Mouse (Mus musculus) gastrocnemius, adult 8-10 months (tissue): ENCODE data around the gene Sema4f. TPM values are rescaled to one million over a fixed set of nuclear protein-coding genes. Genes with fewer than 3 reads are reported as not detected.
A peak's percentile ranks its signal among the peaks of the same experiment; 100 is the strongest.

Experiments used
- DNase-seq, 2 experiments: peaks; one replicate each; pipeline ENCODE4 v3.0.0; 2022; ENCODE audit warnings: low spot score in 2 of 2
- total RNA-seq, 4 experiments: library from RNA; stranded (reverse); gene quantifications; 2 replicates each; pipeline ENCODE4 v1.2.4; 2022

Gene Sema4f
- total RNA-seq, 4 experiments from 2014 or later, result 0.61 TPM; not detected in 3

DNA sequence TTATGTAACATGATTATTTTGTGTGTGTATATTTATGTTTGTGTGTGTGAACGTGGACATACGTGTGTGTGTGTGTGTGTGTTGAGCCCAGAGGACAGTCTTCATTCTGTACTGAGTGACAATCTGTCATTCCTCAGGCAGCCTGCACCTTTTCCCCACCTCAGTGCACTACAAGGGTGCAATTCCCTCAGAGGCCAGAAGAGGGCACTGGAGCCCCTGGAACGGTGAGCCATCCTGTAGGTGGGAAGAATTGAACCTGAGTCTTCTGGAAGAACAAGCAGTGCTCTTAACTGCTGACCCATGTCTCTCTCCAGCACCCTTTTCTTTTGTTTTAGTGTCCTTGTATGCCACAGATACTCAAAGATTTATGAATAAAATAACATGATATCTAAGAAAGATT lies 23.7 kb downstream of the Sema4f start:
- DNase-seq, result no peak

DNA sequence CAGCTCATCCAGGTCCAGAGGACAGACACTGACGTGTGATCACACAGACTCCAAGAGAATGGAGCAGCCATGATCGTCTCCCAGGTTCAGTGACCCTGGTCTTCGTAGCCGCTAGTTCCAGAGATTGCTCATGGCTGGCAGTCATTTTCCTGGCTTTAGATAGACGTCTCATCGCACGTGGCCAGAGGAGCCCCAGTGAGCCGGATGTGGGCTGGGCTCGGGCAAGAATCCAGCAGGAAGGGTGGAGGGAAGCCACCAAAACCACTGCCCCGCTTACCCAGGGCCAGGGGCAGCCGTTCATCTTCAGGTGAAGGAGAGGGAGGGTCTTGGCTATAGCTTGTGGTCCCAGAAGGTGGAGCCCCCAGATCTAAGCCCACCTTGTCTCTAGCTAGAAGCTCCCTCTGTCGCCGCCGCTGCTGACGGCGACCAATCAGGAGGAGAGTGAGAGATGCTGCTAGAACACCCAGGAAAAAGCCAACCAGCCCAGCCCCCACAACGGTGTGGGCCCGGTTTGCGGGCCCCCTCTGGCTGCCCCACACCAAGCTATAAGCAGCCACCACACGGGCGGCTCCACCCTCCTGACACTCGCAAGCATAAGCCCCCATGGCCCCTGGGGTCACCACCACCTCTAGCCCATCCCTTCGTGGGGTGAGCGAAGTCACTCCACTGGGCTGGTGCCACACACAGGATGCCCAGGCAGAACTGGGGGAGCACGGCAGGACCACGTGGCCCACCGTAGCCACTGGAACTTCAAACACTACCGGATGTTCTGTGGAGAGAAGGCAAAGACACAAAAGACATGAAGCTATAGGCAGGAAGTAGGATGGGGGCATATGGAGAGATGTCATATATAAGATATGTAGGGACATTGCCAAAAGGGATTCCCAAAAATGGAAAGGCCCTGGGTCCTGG lies 26.0 kb downstream of the Sema4f start:
- DNase-seq, result no peak

GRCm38 (mm10) chr6:82911303-82911702 lies 28.3 kb downstream of the Sema4f start:
- DNase-seq, result no peak

- DNase-seq, result peak in 1 of 2 experiments; percentile 36
Observed at GRCm38 (mm10) chr6:82909136-82909855, 30.3 kb downstream of the Sema4f start.

DNA sequence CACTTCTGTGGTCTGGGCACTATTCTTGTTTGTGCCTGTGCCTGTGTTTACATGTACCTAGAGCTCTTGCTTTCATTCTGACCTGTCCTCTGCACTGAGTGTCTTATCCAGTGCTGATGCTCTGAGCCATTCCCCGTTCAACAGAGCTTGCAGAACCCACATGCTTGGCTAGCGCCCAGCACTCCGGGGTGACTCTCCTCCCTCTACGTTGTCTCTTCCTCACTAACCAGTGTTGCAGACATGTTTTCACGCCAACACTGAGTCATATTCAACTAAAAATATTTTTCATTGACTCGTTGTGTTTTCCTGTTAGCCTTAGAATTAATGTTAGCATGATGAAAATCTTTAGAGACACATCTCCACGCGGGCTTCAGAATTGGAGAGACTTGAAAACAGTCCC lies 31.5 kb downstream of the Sema4f start:
- DNase-seq, result no peak

DNA sequence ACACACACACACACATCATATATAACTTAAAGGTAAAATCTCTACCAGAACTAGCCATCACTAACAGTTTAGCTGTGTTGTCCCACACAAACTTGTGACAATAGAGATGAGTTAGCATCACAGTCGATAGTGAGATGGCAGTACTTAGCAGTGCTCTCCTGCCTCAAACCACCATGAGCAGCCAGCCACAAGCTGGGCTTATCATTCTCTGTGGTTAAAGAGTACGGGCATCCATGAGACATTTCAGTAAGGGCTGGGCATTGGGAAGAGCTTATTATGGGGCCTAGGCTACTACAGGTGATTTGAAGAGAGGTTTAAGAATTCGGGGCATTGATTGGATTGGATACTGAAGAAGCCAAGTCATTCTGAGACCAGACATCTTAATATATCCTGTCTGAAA lies 32.6 kb downstream of the Sema4f start:
- no peak for DNase-seq

DNA sequence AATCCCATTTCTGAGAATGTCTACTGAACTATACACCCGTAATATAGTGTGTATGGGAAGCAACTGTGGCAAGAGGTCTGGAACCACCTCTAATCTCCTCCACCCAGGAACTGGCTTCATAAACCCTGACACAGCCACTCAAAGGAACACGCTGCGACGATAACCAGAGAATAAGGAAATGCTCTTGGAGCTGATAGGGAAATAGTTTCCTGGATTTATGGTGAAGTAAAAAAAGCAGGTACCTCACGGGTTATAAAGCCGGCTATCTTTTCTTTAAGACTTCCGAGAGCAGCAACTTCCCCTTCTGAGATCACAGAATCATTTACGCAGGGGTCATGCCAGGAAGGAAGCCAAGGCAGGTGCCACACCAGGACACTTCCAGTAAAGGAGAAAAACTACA lies 37.0 kb downstream of the Sema4f start:
- no peak for DNase-seq

DNA sequence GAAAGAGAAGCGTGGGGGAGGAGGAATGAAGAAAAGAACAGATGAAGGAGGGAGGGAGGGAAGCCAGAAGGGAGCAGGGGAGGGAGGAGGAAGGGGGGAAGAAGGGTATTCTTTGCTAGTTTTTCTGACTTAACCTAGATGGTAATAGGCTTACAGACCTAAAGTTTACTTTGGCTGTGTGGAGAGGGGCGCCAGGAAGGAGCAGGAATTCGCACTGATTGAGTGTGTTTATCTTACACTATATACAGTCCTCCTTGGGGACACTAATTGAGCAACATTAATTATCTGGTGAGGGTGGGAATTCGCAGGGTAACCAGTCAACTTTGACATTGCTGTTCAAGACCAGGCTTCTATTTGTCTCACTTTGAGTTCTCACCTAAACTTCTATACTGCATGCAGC lies 40.8 kb downstream of the Sema4f start:
- DNase-seq, result no peak

DNA sequence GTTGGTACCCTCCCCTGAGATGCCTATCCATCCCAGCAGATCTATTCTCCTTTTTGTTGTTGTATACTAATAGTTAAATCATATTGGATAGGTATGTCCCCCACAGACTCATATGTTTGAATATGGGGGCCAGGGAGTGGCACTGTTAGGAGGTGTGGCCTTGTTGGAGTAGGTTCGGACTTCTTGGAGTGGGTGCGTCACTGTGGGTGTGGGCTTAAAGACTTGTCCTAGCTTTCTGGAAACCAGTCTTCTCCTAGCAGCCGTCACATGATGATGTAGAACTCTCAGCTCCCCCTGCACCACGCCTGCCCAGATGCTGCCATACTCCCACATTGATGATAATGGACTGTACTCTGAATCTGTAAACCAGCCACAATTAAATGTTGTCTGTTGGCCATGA lies 41.3 kb downstream of the Sema4f start:
- no peak for DNase-seq

GRCm38 (mm10) chr6:82897311-82897710 lies 42.3 kb downstream of the Sema4f start:
- DNase-seq, result no peak

GRCm38 (mm10) chr6:82893415-82893814 lies 46.2 kb downstream of the Sema4f start:
- DNase-seq, result no peak

GRCm38 (mm10) chr6:82892540-82892939 lies 47.0 kb downstream of the Sema4f start:
- DNase-seq, result no peak

GRCm38 (mm10) chr6:82891488-82891887 lies 48.1 kb downstream of the Sema4f start:
- no peak for DNase-seq

- DNase-seq, result peak; percentile 81 to 88
Observed at GRCm38 (mm10) chr6:82886330-82886729, 53.2 kb downstream of the Sema4f start.

DNA sequence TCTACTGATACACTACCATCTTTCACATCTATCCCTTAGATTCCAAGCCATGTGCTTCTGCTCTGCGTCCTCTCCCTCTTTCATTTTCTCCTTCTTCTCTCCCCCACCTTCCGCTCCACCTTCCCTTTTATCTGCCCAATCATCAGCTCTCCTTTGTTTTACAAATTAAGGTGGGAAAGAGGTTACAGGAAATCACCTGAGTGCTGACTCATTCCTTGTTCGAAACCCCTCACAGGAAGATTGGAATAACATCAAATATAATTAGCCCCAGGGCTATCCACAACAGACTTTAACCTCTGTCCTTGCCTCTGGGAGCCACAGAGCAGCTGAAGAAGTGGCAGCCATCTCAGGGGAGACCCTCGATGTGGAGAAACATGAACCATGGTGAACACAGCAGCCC lies 53.7 kb downstream of the Sema4f start:
- DNase-seq, result no peak

DNA sequence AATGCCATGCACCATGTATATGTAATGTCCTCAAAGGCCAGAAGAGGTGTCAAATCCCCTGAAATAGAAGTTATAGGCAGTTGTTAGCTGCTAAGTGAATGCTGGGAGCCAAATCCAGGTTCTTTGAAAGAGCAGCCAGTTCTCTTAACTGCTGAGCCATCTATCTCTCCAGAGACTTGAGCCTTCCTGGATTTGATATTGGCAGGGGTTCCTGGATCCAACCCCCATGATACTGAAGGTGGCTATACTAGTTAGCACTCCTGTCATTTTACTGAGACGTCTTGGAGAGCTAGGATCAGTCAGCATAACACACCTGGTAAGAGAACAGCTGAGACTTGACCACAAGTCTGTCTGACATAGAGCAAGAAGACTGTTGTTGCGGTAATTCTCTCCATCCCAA lies 54.1 kb downstream of the Sema4f start:
- DNase-seq, result peak; percentile 31 to 50

DNA sequence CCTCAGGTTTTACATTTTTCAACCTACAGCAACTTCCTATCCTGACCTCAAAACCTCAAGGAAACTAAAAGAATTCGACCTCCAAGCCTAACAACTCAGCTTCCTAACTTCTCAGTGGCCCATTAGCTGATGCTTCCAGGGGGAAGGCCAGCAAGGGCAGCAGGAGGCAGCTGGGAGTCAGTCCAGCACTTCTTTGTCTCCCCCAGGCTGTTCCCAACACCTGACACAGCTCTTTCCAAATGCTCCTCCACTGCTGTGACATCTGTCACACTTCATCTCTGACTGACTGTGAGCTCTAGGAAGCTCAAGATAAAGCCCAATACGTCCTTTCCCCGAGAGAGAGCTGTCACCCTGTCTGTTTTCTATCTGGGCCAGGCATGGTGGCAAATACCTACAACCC lies 55.0 kb downstream of the Sema4f start:
- no peak for DNase-seq

DNA sequence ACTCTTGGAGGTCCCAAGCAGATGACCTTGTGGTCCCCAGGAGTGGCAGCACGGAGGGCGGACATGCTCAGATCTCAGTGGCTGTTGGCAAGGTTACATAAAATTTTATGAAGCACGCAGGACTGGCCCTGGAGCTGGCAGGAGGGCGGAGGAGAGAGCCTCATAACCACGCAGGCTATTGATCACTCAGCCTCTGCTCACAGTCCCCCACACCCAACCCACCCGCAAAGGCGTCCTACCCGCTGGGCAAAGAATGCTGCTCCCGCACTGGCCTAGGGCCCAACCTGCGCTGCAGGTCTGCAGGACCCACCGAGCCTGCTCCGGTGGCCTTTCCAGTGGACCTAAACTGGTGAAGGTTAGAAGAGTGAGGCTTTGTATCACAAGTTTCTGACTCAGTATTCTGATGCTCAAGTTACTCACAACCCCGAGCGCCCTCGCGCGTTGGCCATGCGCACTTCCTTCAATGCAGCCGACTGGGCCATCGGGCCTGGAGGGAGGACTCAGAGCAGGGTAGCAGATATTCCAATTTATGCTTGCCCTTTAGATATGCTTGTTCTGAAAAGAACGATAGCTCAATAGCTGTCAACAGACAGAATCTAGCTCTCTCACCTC lies 58.0 kb downstream of the Sema4f start:
- peak; percentile 49 to 70 for DNase-seq

DNA sequence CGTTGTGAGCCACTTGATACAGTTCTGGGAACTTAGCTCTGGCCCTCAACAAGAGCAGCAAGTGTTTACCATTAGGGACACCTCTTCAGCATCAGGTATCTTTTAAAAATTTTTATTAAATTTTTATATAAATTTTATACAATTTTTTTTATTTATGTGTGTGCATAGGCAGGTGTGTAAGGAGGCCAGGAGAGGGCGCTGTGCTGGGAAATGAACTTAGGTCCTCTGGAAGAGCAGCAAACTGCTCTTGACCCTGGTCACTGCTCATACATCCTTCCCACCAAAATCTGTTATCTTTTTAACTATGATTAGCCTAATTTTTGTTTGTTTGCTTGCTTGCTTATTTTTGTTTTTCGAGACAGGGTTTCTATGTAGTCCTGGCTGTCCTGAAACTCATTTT lies 58.8 kb downstream of the Sema4f start:
- DNase-seq, result no peak

GRCm38 (mm10) chr6:82879463-82880089 lies 60.0 kb downstream of the Sema4f start:
- DNase-seq, result no peak

- no peak for DNase-seq
Observed at GRCm38 (mm10) chr6:82875509-82875935, 64.0 kb downstream of the Sema4f start.

- DNase-seq, result no peak
Observed at GRCm38 (mm10) chr6:82872332-82872707, 67.2 kb downstream of the Sema4f start.
